Mouse (Mus musculus) intestine, embryonic 16.5 days (tissue): ENCODE data around the gene Zfp575. TPM values are rescaled to one million over a fixed set of nuclear protein-coding genes. Genes with fewer than 3 reads are reported as not detected.
"Not testable (repeated sequence)": the region's sequence is repeated elsewhere in the genome, so short reads cannot be mapped to it uniquely, and the experiment has no call there.

Source experiments
- ATAC-seq: fragments of 200-750 bp; cut with Nextera tagmentation; 2 replicates; pipeline ENCODE4 v1.8.0; 2017; ENCODE audit warnings: moderate TSS enrichment, moderate library complexity
- H3K27ac ChIP-seq: fragments of 300-500 bp; sonication (generic); 2 replicates; pipeline ENCODE4 v1.5.1; 2014; ENCODE audit warnings: mild to moderate bottlenecking, low read length
- H3K27me3 ChIP-seq: fragments of 300-500 bp; sonication (generic); replicated peaks from 2 replicates; pipeline ENCODE4 v1.6.1; 2014; ENCODE audit warnings: low read length, control low read depth, mixed read lengths; ENCODE audit not compliant: control insufficient read depth, insufficient read depth
- H3K36me3 ChIP-seq: fragments of 300-500 bp; sonication (generic); 2 replicates; pipeline ENCODE4 v1.6.1; 2014; ENCODE audit warnings: low read length, control low read depth; ENCODE audit not compliant: control insufficient read depth, insufficient read depth
- H3K4me1 ChIP-seq: fragments of 300-500 bp; sonication (generic); 2 replicates; pipeline ENCODE4 v1.6.1; 2014; ENCODE audit warnings: low read length, control low read depth, mixed read lengths; ENCODE audit not compliant: control insufficient read depth, insufficient read depth
- H3K4me2 ChIP-seq: fragments of 300-500 bp; sonication (generic); 2 replicates; pipeline ENCODE4 v1.6.1; 2014; ENCODE audit warnings: low read depth, low read length, control low read depth
- H3K4me3 ChIP-seq: fragments of 300-500 bp; sonication (generic); 2 replicates; pipeline ENCODE4 v1.5.1; 2014; ENCODE audit warnings: mild to moderate bottlenecking, low read length
- H3K9ac ChIP-seq: fragments of 300-500 bp; sonication (generic); 2 replicates; pipeline ENCODE4 v1.6.1; 2014; ENCODE audit warnings: low read depth, low read length
- H3K9me3 ChIP-seq: fragments of 300-500 bp; sonication (generic); 2 replicates; pipeline ENCODE4 v1.6.1; 2016; ENCODE audit warnings: low read length, control low read depth; ENCODE audit not compliant: control insufficient read depth
- WGBS: fragments of 180-500 bp; shearing (Covaris S2); extraction: QIAGEN DNeasy Blood & Tissue Kit; methylation state at CpG from one replicate; pipeline ENCODE4 v1.1.7; 2014; 5-methylcytosine and 5-hydroxymethylcytosine counted together
- polyA plus RNA-seq: library from polyadenylated mRNA; unstranded; fragments of >200 nt; fragmentation: Nextera tagmentation; extraction: Ambion mirVana; gene quantifications from 2 replicates; pipeline ENCODE4 v1.2.1, GENCODE M21; 2015

The Zfp575 gene
- polyA plus RNA-seq, 1 experiment from 2014 or later: 3.1 TPM

GRCm38 (mm10) chr7:24619671-24620397 is 32.4 kb upstream of the Zfp575 start:
- Histone ChIP-seq H3K4me3 (no peak overlapping the region), H3K9me3 (no peaks in the 10 kb centered on the region), H3K27me3 (no peaks in the 10 kb centered on the region), H3K27ac (no peak overlapping the region), H3K36me3 (peaks cover 15% of the 10 kb centered on the region), H3K4me2 (no peak overlapping the region), H3K9ac (no peak overlapping the region), H3K4me1 (no peaks in the 10 kb centered on the region)
- 61% methylated on average over 13 of the region's 13 CpGs for whole genome bisulfite sequencing
- no peak for ATAC-seq

GRCm38 (mm10) chr7:24618374-24618773 is 30.9 kb upstream of the Zfp575 start:
- not testable (repeated sequence) for H3K4me3 ChIP-seq, H3K9ac ChIP-seq, H3K4me1 ChIP-seq, H3K9me3 ChIP-seq, H3K27ac ChIP-seq, H3K27me3 ChIP-seq, H3K4me2 ChIP-seq, ATAC-seq
- WGBS: 88% methylated on average over 8 of the region's 8 CpGs
- peaks cover 15% of the 10 kb centered on the region for H3K36me3 ChIP-seq

- Histone ChIP-seq H3K4me2 (no peak overlapping the region), H3K27me3 (peaks cover 3% of the 10 kb centered on the region; the same call in 1 of the 2 replicates), H3K9me3 (no peaks in the 10 kb centered on the region), H3K36me3 (peaks cover 15% of the 10 kb centered on the region), H3K27ac (no peak overlapping the region), H3K4me3 (no peak overlapping the region), H3K4me1 (peaks cover under 1% of the 10 kb centered on the region; the same call in 1 of the 2 replicates), H3K9ac (no peak overlapping the region)
- ATAC-seq: no peak
- 71% methylated on average over 8 of the region's 8 CpGs for WGBS
Observed at GRCm38 (mm10) chr7:24617763-24618162, 30.3 kb upstream of the Zfp575 start.

GRCm38 (mm10) chr7:24614816-24615215 is 27.4 kb upstream of the Zfp575 start:
- H3K36me3 ChIP-seq: 0 out of 2 replicates have a peak, but pooled peaks cover 5% of the 10 kb centered on the region
- peaks cover 19% of the 10 kb centered on the region for H3K4me1 ChIP-seq
- H3K4me3 ChIP-seq: no peak overlapping the region
- no peaks in the 10 kb centered on the region for H3K9me3 ChIP-seq
- no peak overlapping the region for H3K9ac ChIP-seq
- H3K4me2 ChIP-seq: no peak overlapping the region
- H3K27ac ChIP-seq: no peak overlapping the region
- ATAC-seq: no peak
- WGBS: 70% methylated on average over 13 of the region's 13 CpGs
- H3K27me3 ChIP-seq: peaks cover 7% of the 10 kb centered on the region; the same call in 1 of the 2 replicates

GRCm38 (mm10) chr7:24612308-24612910 is 25.0 kb upstream of the Zfp575 start:
- 11% methylated on average over 27 of the region's 27 CpGs for WGBS
- Histone ChIP-seq H3K9me3 (no peaks in the 10 kb centered on the region), H3K9ac (peak overlapping the region; percentile 48), H3K4me2 (peak overlapping the region; percentile 54), H3K4me1 (peaks cover 23% of the 10 kb centered on the region), H3K4me3 (peak overlapping the region; percentile 40), H3K27ac (no peak overlapping the region), H3K27me3 (peaks cover 7% of the 10 kb centered on the region; the same call in 1 of the 2 replicates), H3K36me3 (no peaks in the 10 kb centered on the region)
- no peak for ATAC-seq

- no peak for ATAC-seq
- peaks cover 23% of the 10 kb centered on the region for H3K4me1 ChIP-seq
- H3K9me3 ChIP-seq: no peaks in the 10 kb centered on the region
- H3K27ac ChIP-seq: no peak overlapping the region; the same call in 1 of the 2 replicates
- peak overlapping the region; percentile 78 for H3K4me2 ChIP-seq
- peak overlapping the region; percentile 66 for H3K4me3 ChIP-seq
- H3K9ac ChIP-seq: peak overlapping the region; percentile 75
- WGBS: 16% methylated on average over 7 of the region's 7 CpGs
- no peaks in the 10 kb centered on the region for H3K36me3 ChIP-seq
- peaks cover 7% of the 10 kb centered on the region; the same call in 1 of the 2 replicates for H3K27me3 ChIP-seq
Observed at GRCm38 (mm10) chr7:24611709-24612108, 24.3 kb upstream of the Zfp575 start.

GRCm38 (mm10) chr7:24610879-24611494 is 23.5 kb upstream of the Zfp575 start:
- under 1% methylated on average over 36 of the region's 36 CpGs for WGBS
- H3K4me2 ChIP-seq: peak overlapping the region; percentile 78

GRCm38 (mm10) chr7:24610144-24610878 is 22.9 kb upstream of the Zfp575 start, which contains the start of gene Phldb3:
Phldb3 (plus strand) TSS chr7:24610763.
- Histone ChIP-seq H3K4me2 (peak within 1 kb of the TSS; percentile 78), H3K4me3 (peak within 1 kb of the TSS; percentile 66), H3K27ac (peak within 1 kb of the TSS; percentile 89), H3K27me3 (peaks cover 7% of the 10 kb centered on the region; the same call in 1 of the 2 replicates), H3K9me3 (no peaks in the 10 kb centered on the region), H3K36me3 (no peaks in the 10 kb centered on the region), H3K9ac (peak within 1 kb of the TSS; percentile 75), H3K4me1 (peaks cover 23% of the 10 kb centered on the region)
- WGBS: 2% methylated on average over 26 of the region's 27 CpGs
- peak; percentile 76 for ATAC-seq

More at GRCm38 (mm10) chr7:24610879-24611494, 23.5 kb upstream of the Zfp575 start:
- peak overlapping the region; percentile 66 for H3K4me3 ChIP-seq
- ATAC-seq: peak; percentile 76
- H3K36me3 ChIP-seq: no peaks in the 10 kb centered on the region
- H3K9me3 ChIP-seq: no peaks in the 10 kb centered on the region
- H3K4me1 ChIP-seq: peaks cover 23% of the 10 kb centered on the region
- peaks cover 7% of the 10 kb centered on the region; the same call in 1 of the 2 replicates for H3K27me3 ChIP-seq
- H3K27ac ChIP-seq: peak overlapping the region; percentile 89
- H3K9ac ChIP-seq: peak overlapping the region; percentile 75
